Mouse (Mus musculus): ENCODE results near the gene Cdc34b.
"Not testable (repeated sequence)": the region's sequence is repeated elsewhere in the genome, so short reads cannot be mapped to it uniquely, and the experiment has no call there.

Cdc34b gene

DNA sequence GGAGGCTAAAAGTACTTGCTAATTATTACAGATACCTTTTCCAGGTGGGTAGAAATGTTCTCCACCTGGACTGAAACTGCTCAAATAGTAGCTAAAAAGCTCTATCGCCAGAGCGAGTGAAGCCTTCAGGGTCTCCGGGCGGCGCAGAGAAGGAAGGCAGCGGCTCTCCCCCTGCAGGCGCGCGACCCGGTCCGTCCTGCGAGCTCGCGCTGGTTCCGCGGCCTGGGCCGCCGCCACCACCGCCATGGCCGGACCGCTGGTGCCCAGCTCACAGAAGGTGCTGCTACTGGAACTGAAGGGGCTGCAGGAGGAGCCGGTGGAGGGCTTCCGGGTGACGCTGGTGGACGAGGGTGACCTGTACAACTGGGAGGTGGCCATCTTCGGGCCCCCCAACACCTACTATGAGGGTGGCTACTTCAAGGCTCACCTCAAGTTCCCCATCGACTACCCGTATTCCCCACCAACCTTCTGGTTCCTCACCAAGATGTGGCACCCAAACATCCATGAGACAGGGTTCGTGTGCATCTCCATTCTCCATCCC, at the start of gene Cdc34b:
Cdc34b (plus strand) TSS at position 51 of the 541 bp plus-strand sequence.
- DNase-seq (ENCODE audit: low read depth) = no peak

DNA sequence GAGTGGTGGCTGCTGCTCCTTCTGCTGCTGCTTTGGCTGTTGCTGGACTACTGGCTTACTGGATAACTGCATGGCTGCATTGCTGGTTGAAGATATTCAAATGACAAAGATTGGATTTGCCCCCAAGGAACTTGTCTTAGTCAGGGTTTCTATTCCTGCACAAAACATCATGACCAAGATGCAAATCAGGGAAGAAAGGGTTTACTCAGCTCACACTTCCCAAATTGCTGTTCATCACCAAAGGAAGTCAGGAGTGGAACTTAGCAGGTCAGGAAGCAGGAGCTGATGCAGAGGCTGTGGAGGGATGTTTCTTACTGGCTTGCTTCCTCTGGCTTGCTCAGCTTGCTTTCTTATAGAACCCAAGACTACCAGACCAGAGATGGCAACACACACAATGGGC, 49.1 kb upstream of the Cdc34b start:
- DNase-seq (ENCODE audit: low read depth) = not testable (repeated sequence)

DNA sequence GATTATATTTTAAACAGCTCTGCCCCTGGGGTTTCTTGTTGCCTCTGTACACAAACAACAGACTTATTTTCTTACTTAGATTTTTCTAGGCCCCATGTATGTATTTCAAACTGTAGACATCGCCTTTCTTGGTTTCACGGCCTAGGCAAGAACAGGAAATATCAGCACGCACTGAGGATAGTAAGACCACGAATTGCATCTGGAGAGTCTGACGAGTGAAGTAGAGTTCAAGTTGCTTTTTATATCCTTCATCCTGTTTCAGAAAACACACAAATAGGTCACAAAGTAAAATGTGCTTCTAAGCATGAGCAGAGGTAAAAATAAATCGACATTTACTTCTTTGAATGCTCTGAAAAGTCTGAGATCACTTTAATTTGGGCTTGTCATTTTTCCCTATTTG, 46.1 kb upstream of the Cdc34b start:
- DNase-seq (ENCODE audit: low read depth) = no peak

DNA sequence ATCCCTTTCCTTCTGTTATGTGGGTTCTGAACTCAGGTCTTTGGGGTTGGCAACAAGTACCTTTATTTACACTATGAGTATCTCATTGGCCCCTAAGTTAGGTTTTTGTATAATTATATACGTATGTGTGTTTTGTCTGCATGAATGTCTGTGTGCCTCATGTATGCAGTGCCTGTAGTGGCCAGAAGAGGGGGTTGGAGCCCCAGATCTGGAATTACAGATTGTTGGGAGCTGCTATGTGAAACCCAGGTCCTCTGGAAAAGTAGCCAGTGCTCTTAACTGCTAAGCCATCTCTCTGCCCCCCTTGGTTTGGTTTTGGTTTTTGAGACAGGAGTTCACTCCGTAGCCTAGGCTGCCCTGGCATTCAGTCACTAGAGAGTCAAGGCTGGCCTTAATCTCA, 44.4 kb upstream of the Cdc34b start:
- no peak for DNase-seq (ENCODE audit: low read depth)

DNA sequence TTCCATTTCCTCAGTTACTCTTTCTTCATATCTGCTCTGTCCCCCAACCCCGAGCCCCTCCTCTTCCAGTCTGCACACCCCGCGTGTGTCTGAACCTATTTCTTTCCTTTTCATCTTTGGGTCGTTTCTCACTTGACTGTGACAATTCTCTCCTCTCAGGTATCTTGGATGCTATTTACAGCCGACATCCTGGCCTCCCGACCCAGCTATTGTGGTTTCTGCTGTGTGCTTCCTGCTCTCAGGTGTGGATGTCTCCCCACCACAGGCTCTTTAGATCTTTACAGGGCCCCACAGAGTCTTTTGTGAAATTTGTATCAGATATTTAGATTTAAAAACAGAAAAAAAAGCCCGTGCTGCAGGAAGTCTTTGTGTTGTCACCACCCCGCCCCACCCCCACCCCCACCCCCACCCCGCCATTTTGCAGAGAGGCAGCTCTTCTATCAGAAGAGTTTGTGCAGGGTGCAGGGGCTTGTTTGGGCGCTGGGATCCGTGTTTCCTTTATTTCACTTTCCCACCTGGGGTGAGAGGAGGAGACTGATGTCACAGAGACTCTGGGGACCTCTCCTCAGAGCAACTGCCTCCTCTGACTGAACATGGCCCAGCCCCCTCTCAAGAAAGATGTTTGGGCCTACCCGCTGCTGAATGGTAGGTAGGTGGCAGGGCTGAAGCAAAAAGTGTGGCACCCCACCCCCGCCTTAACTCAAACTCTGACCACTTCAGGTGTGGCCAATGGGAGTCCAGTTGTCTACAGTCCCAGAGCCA, 43.7 kb upstream of the Cdc34b start:
- DNase-seq (ENCODE audit: low read depth) = no peak

DNA sequence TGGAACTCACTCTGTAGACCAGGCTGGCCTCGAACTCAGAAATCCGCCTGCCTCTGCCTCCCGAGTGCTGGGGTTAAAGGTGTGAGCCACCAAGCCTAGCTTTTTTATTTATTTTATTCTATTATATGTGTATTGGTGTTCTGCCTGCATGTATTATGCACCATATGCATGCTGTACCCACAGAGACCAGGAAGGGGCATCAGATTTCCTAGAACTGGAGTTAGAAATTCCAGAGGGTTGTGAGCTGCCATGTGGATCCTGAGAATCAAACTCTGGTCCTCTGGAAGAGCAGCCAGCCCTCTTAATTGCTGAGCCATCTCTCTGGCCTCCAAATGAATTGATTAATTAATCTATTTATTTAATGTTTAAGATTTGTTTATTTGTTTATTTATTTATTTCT, 42.2 kb upstream of the Cdc34b start:
- DNase-seq (ENCODE audit: low read depth) = no peak

DNA sequence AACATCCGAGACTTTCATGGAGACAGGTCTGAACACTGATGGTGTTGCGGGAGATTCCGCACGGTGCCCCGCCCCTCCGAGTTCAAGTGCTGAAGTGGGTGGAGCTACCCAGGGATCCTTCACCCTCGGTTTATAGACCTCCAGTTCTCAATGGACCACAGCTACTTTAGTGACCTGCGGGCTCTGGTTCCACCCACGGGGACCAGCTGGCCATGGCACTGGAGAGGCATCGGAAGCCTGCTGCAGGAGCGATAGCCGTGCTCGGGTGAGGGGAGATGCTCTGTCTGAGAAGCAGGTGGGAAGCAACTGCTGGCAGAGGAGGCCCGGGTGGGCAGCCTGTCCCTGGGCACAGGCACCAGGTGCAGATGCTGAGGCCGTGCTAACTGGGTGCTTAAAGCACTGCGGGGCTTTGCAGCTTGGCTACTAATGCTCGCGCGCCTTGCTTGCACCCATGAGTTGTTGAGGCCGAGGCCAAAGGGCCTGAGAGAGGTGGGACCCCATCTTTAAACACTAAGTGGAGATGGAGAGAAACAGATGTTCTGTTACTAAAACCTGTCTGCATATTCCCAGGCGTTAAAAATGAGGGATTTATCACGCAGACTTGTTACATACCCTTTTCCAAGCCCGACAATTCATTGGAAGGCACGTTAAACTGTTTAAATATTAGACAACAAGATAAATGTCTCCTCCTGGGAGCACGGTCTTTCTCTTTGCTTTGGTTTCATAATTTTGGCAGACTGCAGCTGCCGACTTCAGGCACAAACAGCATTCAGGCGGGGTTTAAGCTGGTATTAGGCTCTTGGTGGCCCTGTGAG, 40.0 kb upstream of the Cdc34b start:
- DNase-seq (ENCODE audit: low read depth) = no peak

DNA sequence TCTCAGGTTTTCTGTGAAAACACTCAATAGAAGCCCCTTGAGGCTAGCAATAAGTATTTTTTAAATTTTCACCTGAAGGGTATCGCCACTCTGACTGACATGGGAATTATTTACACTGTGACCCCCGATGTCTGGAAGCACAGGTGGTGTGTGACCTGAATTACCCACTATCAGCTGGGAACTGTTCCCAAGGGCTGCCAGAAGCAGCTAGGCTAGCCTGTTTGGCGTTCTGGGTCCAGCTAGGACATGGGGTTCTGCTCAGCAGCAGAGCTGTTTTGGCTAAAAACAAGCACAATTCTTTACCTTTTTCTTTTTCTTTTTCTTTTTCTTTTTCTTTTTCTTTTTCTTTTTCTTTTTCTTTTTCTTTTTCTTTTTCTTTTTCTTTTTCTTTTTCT, 39.4 kb upstream of the Cdc34b start:
- DNase-seq (ENCODE audit: low read depth) = no peak

DNA sequence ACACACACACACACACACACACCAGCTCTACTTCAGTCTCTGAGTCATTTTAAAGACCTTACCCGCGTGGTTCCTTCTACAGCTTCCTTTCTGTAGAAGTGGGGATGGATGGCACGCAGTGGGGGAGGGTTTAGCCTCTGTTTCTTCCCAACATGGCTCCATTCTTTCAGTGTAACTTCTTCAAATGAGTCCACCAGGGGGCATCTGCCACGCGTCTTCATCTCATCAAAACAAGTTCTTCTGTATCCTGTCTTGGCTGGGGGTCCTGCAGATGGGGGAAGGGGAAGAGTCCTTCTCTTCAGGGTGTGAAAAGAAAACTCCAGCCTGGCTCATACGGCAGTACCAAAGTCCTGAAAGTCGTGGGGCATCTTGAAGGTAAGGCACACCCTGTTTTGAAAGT, 37.6 kb upstream of the Cdc34b start:
- peak; percentile 40 for DNase-seq (ENCODE audit: low read depth)

DNA sequence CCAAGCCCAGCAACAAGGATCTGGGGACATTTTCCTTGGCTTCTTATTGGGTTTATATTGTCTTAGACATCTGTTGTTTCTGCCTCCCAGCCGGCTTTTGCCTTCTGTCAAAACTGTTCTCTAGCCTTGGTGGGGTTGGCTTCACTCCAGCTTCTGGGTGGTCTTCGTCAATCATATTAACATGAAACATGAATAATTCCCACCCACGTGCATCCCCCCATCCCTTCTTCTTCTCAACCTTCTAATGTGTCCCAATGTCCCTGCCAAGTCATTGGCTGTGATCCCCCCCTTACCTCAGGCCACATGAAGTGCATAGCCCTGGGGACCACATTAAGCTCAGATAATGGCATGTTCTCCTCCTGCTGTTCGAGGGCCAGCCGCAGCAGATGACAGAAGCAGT, 37.1 kb upstream of the Cdc34b start, which contains the start of gene Gm11541:
Gm11541 (minus strand) TSS at position 28 of the 400 bp plus-strand sequence.
- no peak for DNase-seq (ENCODE audit: low read depth)

DNA sequence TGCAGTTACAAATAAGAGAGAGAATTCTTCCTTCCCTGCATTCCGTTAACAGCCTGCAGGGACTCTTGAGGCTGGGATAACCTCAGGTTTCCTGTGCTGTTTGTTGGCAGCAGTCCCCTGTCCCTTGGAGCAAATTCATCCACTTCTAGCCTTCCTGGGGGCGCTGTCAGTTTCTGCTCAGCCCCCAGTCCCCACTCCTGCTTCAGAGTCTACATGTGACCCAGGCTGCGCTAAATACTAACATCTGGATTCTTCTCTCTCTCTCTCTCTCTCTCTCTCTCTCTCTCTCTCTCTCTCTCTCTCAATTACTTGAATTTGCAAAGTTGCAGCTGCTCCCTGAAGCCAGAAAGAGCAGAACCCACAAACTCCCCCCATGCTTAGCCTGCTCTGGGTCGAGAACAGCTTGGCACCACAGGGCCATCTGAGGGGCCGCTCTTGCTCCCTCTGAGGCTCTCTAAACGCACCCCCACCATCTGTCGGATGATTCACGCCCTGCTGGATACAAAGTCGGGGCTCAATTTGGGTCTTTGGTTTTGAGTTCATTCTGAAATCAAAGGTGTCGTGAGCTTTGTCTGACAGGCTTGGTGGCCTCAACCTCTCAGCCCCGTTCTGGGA, 28.2 kb upstream of the Cdc34b start:
- DNase-seq (ENCODE audit: low read depth) = no peak

DNA sequence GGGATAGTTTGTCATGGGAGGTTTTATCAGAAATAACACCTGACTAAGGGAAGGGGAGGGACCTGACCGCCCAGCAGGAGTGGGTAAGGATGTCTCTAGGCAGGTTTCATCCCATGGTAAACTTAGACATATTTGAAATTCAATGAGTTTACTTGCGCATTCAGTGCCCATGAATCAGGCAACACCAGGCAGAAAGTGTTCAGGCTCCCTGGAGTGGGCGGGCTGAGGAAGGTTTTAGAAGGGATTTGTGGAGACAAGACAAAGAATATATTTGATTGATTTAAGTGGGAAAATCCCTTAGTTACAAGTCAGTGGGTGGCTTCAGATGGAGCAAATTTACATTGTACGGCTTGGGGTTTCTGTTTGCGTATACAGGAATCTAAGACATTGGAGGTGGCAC, 26.0 kb upstream of the Cdc34b start:
- no peak for DNase-seq (ENCODE audit: low read depth)

DNA sequence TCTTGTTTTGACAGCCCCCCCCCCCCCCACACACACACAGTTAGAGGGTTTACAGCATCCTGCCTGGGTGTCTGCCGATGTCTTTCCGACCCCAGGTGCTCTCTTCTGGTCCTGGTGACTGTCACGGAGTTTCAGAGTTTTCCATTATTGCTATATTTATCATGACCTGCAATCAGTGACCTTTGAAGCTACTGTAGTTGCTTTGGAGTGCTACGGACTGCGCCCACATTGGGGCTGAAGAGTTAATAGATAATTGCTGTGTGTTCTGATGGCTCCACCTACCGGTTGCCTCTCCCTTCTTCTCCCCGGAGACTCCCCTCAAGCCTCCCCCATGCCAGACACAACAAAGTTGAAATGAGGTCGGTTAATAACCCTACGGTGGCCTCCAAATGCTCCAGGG, 24.8 kb upstream of the Cdc34b start:
- DNase-seq (ENCODE audit: low read depth) = peak; percentile 46

DNA sequence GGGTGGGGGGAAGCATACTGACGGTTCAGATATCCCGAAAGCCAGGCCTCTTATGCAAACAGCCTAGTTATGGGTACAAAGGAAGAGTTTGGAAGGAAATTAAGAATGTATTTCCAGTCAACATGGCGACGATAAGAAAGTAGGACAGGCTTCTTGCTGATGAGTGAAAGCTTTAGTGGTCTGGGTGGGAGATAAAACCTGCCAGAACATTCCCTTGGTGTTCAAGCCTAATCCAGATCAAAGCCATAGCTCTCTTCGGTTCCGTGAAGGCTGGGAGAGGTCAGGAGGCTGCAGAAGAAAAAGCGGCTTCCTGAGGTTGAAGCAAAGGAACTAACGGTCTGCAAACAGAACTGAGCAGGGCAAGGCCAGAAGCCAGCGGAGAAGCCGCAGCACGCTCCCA, 24.3 kb upstream of the Cdc34b start:
- DNase-seq (ENCODE audit: low read depth) = no peak

DNA sequence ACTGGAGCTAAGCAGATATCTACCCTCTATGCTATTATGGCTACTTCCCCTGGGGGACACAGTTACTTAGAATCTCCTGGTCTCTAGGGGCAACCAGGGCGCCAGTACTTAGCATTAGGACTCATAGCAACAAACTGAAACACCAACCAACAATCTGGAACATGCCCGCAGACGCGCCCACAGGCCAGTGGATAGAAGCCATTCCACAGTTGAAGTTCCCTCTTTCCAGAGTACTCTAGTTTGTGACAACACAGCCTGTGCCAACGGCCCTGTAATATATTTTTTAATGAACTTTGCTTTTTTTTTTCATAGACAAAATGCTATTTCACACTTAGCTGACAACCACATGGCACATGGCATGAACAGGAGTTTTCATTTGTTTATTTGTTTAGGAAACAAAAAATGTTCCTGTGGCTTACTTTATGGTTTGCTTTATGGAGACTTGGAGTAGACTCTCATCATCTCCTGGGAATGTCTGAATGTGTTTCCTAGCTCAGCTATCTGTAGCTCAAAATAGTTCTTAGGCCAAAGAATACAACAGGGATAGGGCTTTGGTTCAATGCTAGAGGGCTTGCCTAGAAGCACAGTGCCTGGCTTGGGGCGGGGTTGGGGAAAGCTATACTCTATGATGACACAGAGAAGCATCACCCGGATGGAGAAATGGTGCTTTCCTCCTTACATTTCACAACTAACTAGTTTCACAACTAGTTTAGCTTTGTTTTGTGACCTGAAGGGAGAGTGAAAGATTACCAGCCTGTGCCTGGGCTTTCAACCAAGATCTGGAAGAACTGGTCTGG, 23.3 kb upstream of the Cdc34b start:
- DNase-seq (ENCODE audit: low read depth) = peak; percentile 11

DNA sequence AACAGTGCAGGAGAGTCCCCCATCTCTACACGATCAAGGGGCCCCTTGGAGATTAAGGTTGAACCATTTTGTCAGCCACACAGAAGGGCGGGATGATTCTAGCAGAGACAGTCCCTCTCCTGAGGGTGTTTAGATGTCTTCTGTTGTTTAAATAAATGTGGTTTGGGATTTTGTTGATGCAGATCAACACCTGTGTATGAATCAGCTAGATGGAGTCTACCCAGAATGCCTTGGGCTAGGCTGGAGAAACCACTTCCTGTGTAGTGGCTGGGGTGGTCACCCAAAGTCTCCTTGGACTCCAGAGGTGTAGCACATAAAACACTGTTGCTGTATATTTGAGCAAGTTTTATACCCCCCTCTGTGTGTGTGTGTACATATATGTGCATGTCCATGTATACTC, 22.4 kb upstream of the Cdc34b start:
- peak; percentile 60 for DNase-seq (ENCODE audit: low read depth)

DNA sequence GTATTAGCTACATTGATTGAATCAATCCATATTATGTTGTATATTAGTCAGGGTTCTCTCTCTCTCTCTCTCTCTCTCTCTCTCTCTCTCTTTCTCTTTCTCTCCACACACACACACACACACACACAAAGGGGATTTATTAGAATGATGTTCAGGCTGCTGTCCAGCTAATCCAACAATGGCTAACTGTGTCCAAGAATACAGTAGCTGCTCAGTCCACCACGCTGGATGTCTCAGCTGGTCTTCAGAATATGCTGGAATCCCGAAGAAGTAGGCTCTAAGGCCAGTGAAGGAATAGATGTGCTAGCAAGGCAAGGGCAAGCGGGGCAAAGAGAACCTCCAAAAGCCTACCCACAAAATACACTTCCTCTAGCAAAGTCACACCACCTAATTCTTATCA, 14.3 kb upstream of the Cdc34b start:
- no peak for DNase-seq (ENCODE audit: low read depth)

DNA sequence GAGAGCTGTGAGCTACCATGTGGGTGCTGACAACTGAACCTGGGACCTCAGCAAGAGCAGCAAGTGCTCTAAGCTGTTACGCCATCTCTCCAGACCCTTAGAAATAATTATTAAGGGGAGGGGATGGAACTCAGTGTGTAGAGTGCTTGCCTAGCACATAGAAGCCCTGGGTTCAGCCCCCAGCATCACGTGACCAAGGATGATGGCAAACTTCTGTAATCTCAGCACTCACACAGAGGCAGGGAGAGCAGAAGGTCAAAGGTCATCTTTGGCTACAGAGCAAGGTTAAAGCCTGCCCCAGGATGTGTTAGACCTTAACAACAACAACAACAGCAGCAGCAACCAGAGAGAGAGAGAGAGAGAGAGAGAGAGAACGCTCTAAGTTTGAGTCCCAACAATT, 13.0 kb upstream of the Cdc34b start:
- DNase-seq (ENCODE audit: low read depth) = no peak

DNA sequence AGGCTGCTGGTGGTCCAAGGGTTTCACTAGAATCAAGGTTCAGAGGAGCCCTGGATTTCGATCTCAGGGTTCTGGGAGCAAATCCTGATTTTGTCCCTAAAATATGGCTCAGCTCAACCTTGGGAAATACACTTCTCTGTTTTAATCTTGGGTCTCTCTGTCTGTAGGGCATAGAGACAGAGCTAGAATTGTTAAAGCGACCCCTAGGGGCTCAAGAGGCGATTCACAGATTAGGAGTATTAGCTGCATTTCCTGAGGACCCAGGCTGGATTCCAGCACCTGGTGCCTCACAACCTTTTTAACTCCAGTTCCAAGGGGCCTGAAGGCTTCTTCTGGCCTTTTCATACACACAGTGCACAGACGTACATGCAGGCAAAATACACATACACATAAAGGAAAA, 12.0 kb upstream of the Cdc34b start:
- peak; percentile 34 for DNase-seq (ENCODE audit: low read depth)

DNA sequence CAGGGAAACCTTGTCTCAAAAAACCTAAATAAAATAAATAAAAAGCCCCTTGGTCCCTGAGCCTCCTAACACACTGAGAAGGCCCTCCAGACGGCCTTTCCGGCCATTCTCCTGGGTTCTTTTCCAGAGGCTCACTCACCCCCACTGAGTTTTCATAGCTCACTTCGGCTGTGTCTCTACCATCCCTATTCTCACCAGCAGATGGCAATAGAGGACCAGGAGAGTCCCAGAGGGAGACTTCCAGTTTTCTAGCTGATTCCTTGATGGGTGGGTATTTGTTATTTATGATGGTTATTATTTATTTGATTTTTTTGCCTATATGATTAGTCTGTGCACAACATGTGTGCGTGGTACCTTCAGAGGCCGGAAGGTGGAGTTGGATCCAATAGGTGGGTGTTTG, 11.3 kb upstream of the Cdc34b start:
- peak; percentile 72 for DNase-seq (ENCODE audit: low read depth)

DNA sequence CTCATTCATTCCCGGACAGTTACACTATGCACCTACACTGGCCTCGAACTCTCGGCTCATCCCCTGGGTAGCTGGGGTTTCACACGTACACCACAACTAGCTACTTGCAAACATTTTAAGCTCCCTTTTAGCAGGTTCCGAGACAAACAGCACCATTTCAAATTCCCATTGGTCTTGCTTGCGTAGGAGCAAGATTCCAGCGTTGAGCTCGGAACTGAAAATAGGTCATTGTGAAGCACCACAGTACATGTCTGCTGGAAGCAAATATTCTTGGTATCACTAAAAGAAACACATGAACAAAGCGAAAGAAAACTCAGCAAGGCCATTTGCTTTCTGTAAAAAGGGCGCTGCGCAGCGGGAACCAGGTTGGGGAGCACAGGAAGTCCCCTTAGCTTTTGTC, 10.4 kb upstream of the Cdc34b start:
- DNase-seq (ENCODE audit: low read depth) = no peak

DNA sequence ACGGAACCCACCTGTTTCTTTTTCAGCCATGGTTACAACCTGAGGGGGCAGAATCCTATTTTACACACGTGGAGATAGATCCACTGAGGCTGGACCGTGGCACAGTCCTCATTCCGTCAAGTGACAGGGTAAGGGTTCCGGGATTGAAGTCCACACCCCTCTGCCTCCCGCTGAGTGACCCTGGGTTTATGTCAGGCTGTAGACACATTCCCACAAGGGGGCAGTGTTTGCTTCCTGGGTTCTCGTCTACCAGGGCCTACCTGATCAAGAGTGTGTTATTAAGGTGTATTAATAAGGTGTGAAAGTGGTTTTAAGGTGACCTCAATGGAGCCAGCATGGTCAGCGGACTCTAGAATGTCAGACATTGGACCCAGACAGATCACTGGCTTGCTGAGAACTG, 8.8 kb upstream of the Cdc34b start:
- peak; percentile 29 for DNase-seq (ENCODE audit: low read depth)

Data from 416B (cell line).